Mouse (Mus musculus): ENCODE data around the gene Trank1. TPM values are rescaled to one million over a fixed set of nuclear protein-coding genes. Genes with fewer than 3 reads are reported as not detected.

Gene Trank1
- total RNA-seq, 2 experiments from 2014 or later: 213 to 319 TPM

- intact Hi-C loops (cut with DNase I): no loop called here
- DNase-seq (ENCODE audit: low spot score in 2 of 2): no peak
These were observed 16.2 kb upstream of the Trank1 start for GRCm38 (mm10) chr9:111295323-111295722.

- intact Hi-C loops (cut with DNase I): no loop called here
- no peak for DNase-seq (ENCODE audit: low spot score in 2 of 2)
These were observed 15.1 kb upstream of the Trank1 start for GRCm38 (mm10) chr9:111296433-111296832.

- no peak for DNase-seq (ENCODE audit: low spot score in 2 of 2)
- intact Hi-C loops (cut with DNase I): no loop called here
These were observed 12.9 kb upstream of the Trank1 start for GRCm38 (mm10) chr9:111298606-111299005.

- peak in 1 of 2 experiments; percentile 28 for DNase-seq (ENCODE audit: low spot score in 2 of 2)
- intact Hi-C loops (cut with DNase I): no loop called here
These were observed 9.2 kb upstream of the Trank1 start for GRCm38 (mm10) chr9:111302196-111302831.

DNA sequence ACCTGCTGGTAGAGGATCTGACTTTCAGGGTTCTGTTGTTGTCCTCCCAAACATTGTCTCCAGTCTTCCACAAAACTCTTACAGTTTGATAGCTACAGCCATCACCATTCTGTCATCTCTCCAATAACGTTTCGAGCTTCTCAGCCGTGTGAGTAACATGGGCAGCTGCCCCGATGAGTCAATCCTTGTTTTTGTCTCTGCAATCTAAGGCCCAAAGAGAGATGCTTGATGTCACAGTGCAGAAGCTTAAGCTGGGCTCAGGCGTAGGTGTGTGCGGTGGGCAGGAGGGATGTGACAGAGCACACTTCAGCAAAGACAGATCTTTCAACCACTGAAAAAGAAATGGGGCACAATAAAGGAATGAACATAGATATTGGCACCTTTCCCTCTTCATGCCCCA, 7.5 kb upstream of the Trank1 start:
- peak in 1 of 2 experiments; percentile 41 for DNase-seq (ENCODE audit: low spot score in 2 of 2)
- intact Hi-C loops (cut with DNase I): no loop called here

DNA sequence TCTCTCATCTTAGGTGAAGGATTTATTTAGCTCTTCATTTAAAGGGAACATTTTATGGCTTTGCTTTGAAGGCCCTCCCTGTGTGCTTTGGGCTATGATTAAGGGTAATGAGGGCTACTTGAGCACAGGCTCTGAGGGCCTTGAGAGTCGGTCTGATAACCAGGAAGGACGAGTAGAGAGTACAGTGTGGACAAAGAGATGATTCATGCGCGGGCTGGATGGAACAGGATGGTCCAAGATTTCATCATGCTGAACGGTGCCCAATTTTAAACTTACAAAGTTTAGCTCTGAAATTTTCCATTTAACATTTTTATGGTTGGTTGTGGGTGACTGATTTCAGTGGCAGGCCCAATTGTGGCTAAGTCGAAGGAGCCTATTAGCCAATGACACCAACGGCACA, 5.4 kb upstream of the Trank1 start:
- no peak for DNase-seq (ENCODE audit: low spot score in 2 of 2)

GRCm38 (mm10) chr9:111311843-111312441, 403 bp downstream of the Trank1 start:
- peak in 1 of 2 experiments; percentile 65 for DNase-seq (ENCODE audit: low spot score in 2 of 2)
- intact Hi-C loops (cut with DNase I): no loop called here

More for the DNA sequence above, 5.4 kb upstream of the Trank1 start:
- intact Hi-C loops (cut with DNase I): no loop called here

GRCm38 (mm10) chr9:111312442-111313141, 1.1 kb downstream of the Trank1 start:
- intact Hi-C loops (cut with DNase I): no loop called here
- DNase-seq (ENCODE audit: low spot score in 2 of 2): peak in 1 of 2 experiments; percentile 55

DNA sequence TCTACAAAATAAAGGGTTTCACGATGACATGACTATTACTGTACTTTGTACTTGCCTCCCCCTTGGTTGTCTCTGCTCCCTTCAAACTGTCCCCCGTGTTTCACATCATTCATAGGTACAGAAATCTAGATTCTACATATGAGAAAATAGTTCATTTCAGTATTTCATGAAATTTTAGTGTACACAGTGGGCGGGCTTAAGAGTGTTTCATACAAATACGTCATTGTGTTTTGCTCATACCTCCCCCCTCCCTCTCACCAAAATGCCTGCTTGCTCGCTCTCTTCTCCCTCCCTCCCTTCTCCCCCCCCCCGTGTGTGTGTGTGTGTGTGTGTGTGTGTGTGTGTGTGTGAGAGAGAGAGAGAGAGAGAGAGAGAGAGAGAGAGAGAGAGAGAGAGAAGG, 1.8 kb downstream of the Trank1 start:
- intact Hi-C loops (cut with DNase I): no loop called here
- DNase-seq (ENCODE audit: low spot score in 2 of 2): no peak

- DNase-seq (ENCODE audit: low spot score in 2 of 2): no peak
- intact Hi-C loops (cut with DNase I): loop anchor here (1.0 kb wide), 1 partner anchor 23 kb away; no protein-coding TSS in a partner anchor
These were observed 2.3 kb downstream of the Trank1 start for GRCm38 (mm10) chr9:111313793-111314192.

DNA sequence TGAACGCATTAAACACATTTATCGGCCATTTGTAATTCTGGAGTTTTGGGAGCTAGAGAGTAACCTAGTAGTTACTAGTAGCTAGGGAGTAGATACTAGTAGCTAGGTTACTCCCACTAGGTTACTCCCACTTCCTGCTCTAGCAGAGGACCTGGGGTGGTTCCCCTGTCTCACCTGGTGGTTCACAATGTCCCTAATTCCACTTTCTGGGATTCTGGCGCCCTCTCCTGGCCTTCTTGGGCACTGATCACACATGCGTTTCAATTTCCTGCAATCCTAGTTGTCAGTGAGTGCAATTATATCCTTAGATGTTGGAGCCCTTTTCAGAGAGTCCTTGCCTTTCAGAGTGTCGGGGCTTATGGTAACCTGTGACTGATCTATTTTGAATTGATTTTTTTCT, 2.7 kb downstream of the Trank1 start:
- intact Hi-C loops (cut with DNase I): loop anchor here (1.0 kb wide), 1 partner anchor 24 kb away; no protein-coding TSS in a partner anchor
- peak; percentile 61 to 75 for DNase-seq (ENCODE audit: low spot score in 2 of 2)

- intact Hi-C loops (cut with DNase I): no loop called here
These were observed 9.4 kb downstream of the Trank1 start for GRCm38 (mm10) chr9:111320912-111321311.

DNA sequence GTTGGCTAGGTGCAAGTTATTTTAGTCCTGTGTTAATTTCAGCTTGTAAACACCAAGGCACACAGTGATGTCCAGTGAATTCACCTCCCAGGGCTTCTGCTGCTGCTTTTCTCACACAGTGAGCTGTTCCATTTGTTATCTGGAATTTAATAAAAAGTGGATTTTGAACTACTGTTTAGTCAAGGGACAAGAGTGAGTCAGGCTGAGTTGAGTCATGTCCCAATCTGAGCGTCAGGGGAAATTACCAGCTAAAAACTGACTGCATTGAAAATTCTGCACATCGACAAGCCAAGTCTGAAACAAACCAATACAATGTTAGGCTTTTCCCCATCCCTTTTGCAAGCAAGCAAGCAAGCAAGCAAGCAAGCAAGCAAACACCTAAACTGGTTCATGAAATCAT, 13.3 kb downstream of the Trank1 start:
- no peak for DNase-seq (ENCODE audit: low spot score in 2 of 2)
- intact Hi-C loops (cut with DNase I): no loop called here

More at GRCm38 (mm10) chr9:111320912-111321311, 9.4 kb downstream of the Trank1 start:
- peak in 1 of 2 experiments; percentile 40 for DNase-seq (ENCODE audit: low spot score in 2 of 2)

GRCm38 (mm10) chr9:111329881-111330280, 18.3 kb downstream of the Trank1 start:
- intact Hi-C loops (cut with DNase I): no loop called here
- no peak for DNase-seq (ENCODE audit: low spot score in 2 of 2)

GRCm38 (mm10) chr9:111333790-111334189, 22.3 kb downstream of the Trank1 start:
- intact Hi-C loops (cut with DNase I): no loop called here
- no peak for DNase-seq (ENCODE audit: low spot score in 2 of 2)

GRCm38 (mm10) chr9:111334555-111335164, 23.1 kb downstream of the Trank1 start:
- DNase-seq (ENCODE audit: low spot score in 2 of 2): no peak
- intact Hi-C loops (cut with DNase I): no loop called here

DNA sequence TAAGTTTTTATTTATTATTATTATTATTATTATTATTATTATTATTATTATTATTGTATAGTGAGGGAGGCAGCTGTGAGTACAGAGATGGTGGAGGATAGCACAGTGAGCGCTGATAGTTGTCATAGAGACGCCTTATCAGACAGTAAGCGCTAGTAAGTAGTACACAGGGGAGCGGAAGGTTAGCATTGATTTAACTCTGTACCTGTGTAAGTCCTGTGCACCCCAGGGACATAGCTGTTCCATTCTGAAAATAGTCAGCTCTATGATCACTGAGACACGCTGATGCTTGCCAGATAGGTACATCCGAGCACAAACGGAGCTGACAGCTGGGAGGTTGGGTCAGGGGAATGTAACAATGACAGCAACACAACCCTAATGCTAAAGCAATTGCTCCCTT, 39.7 kb downstream of the Trank1 start:
- intact Hi-C loops (cut with DNase I): no loop called here
- DNase-seq (ENCODE audit: low spot score in 2 of 2): no peak

- DNase-seq (ENCODE audit: low spot score in 2 of 2): peak in 1 of 2 experiments; percentile 11
- intact Hi-C loops (cut with DNase I): no loop called here
These were observed 40.1 kb downstream of the Trank1 start for GRCm38 (mm10) chr9:111351641-111352040.

DNA sequence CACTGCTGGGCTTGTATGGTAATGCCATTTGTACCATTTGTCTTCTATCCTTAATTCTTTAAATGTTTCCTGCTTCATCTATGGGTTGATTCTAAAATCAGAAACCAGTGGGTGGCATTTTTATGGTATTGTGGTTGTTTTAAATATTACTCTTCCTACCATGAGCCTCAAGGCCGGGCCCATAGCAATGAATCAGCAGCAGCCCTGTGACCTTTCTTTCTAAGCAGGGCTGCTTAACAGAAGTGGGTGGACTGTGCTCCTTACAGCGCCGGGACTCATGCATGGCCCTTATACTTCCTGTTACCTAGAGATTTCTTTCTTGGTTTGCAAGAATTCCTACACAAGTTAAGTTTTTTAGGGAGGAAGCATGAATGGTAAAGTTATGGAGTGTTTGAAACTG, 41.1 kb downstream of the Trank1 start:
- DNase-seq (ENCODE audit: low spot score in 2 of 2): no peak
- intact Hi-C loops (cut with DNase I): no loop called here

DNA sequence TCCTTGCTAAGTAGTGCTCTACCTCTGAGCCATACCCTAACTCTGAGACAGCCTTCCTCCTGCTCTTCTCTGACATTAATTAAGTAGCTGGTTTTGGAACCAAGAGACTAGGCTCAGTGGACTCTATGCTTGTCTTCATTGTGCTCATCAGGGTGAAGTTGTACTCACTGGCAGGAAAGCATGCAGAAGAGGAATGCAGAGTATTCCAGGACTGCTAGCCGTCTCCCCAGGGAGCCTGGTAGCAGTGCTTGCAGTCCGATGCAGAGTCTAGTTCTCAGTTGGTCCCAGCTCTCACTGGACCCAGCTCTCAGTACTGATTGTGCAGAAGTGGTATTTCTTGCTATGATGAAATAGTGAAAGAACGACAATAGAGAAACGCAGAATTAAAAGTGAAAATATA, 43.5 kb downstream of the Trank1 start:
- intact Hi-C loops (cut with DNase I): no loop called here
- DNase-seq (ENCODE audit: low spot score in 2 of 2): no peak

Data from left cerebral cortex, postnatal 36 days (tissue).